Mouse (Mus musculus) liver, adult 2 months (tissue): ENCODE data around the gene Kcnb1. TPM values are rescaled to one million over a fixed set of nuclear protein-coding genes. Genes with fewer than 3 reads are reported as not detected.
A peak's percentile ranks its signal among the peaks of the same experiment; 100 is the strongest.

ENCODE experiments used
- DNase-seq: peaks from one replicate; pipeline ENCODE4 v3.0.0-alpha.2; 2011; ENCODE audit warnings: low read depth, low spot score; ENCODE audit errors: extremely low read depth
- H3K27ac ChIP-seq: fragments of 200-500 bp; replicated peaks from 2 replicates; pipeline ENCODE4 v1.5.1; 2012; ENCODE audit warnings: low read depth, mild to moderate bottlenecking, control low read depth, inconsistent platforms, low read length; ENCODE audit not compliant: insufficient read depth
- H3K27me3 ChIP-seq: fragments of 200-500 bp; 2 replicates; pipeline ENCODE4 v1.6.1; 2012; ENCODE audit warnings: mild to moderate bottlenecking, moderate library complexity, low read length, inconsistent platforms; ENCODE audit not compliant: control insufficient read depth, insufficient read depth
- H3K36me3 ChIP-seq: fragments of 200-500 bp; 2 replicates; pipeline ENCODE4 v1.6.1; 2012; ENCODE audit warnings: low read length, inconsistent platforms; ENCODE audit not compliant: control insufficient read depth, insufficient read depth
- H3K4me1 ChIP-seq: fragments of 200-500 bp; 2 replicates; pipeline ENCODE4 v1.6.1; 2011; ENCODE audit warnings: low read length; ENCODE audit not compliant: control insufficient read depth, insufficient read depth
- H3K4me3 ChIP-seq: fragments of 200-500 bp; 2 replicates; pipeline ENCODE4 v1.5.1; 2011; ENCODE audit warnings: low read depth, mild to moderate bottlenecking, control low read depth, low read length, moderate library complexity; ENCODE audit not compliant: insufficient read depth
- H3K79me2 ChIP-seq: fragments of 200-500 bp; 2 replicates; pipeline ENCODE4 v1.6.1; 2012; ENCODE audit warnings: inconsistent platforms, mild to moderate bottlenecking, low read length, moderate library complexity; ENCODE audit not compliant: control insufficient read depth, insufficient read depth
- H3K9ac ChIP-seq: fragments of 200-500 bp; 2 replicates; pipeline ENCODE4 v1.6.1; 2012; ENCODE audit warnings: low read depth, mild to moderate bottlenecking, control low read depth, inconsistent platforms, low read length
- CTCF ChIP-seq: fragments of 200-500 bp; IDR thresholded peaks from 2 replicates; pipeline ENCODE4 v1.5.1; 2011; ENCODE audit warnings: low read depth, low read length, control low read depth
- POLR2A ChIP-seq: fragments of 200-500 bp; IDR thresholded peaks from 2 replicates; pipeline ENCODE4 v1.6.1; 2011; ENCODE audit warnings: low read length, control low read depth; ENCODE audit not compliant: insufficient read depth; ENCODE audit errors: extremely low read depth
- WGBS: fragments of 180-500 bp; shearing (Covaris S2); methylation state at CpG from one replicate; pipeline ENCODE4 v1.1.7; 2018; 5-methylcytosine and 5-hydroxymethylcytosine counted together
- polyA plus RNA-seq: library from polyadenylated mRNA; depleted of rRNA; stranded (reverse); fragments of >200 nt; gene quantifications from 2 replicates; pipeline ENCODE4 v1.2.3, GENCODE M21; 2012
- total RNA-seq: library from RNA; depleted of rRNA; stranded (reverse); fragments of >200 nt; gene quantifications from 2 replicates; pipeline ENCODE4 v1.2.3, GENCODE M21; 2014

Gene Kcnb1
- total and polyA plus RNA-seq, 2 experiments = 0.32 to 0.83 TPM

GRCm38 (mm10) chr2:167060761-167061160, 129.2 kb downstream of the Kcnb1 start:
- TF ChIP-seq CTCF = no peak
- no peak for TF ChIP-seq POLR2A
- peaks cover 26% of the 10 kb centered on the region for H3K36me3 ChIP-seq

GRCm38 (mm10) chr2:167060360-167060759, 129.6 kb downstream of the Kcnb1 start:
- H3K4me1 ChIP-seq = peaks cover 20% of the 10 kb centered on the region
- H3K4me3 ChIP-seq = peak overlapping the region; percentile 56
- H3K27ac ChIP-seq = peak overlapping the region; percentile 73
- H3K9ac ChIP-seq = peak overlapping the region; percentile 64
- H3K36me3 ChIP-seq = peaks cover 23% of the 10 kb centered on the region
- DNase-seq = peak; percentile 81
- H3K27me3 ChIP-seq = no peaks in the 10 kb centered on the region
- H3K79me2 ChIP-seq = peaks cover 19% of the 10 kb centered on the region; the same call in 1 of the 2 replicates
- no peak for TF ChIP-seq CTCF
- no peak for TF ChIP-seq POLR2A
- 9% methylated on average over 3 of the region's 3 CpGs for WGBS

More at GRCm38 (mm10) chr2:167060761-167061160, 129.2 kb downstream of the Kcnb1 start:
- peak overlapping the region; percentile 56; the same call in 1 of the 2 replicates for H3K4me3 ChIP-seq
- peak overlapping the region; percentile 73 for H3K27ac ChIP-seq
- no peaks in the 10 kb centered on the region for H3K27me3 ChIP-seq
- no peak for DNase-seq
- H3K4me1 ChIP-seq = peaks cover 20% of the 10 kb centered on the region
- peak overlapping the region; percentile 64 for H3K9ac ChIP-seq
- peaks cover 19% of the 10 kb centered on the region; the same call in 1 of the 2 replicates for H3K79me2 ChIP-seq

- peak overlapping the region; percentile 64 for H3K9ac ChIP-seq
These were observed 130.0 kb downstream of the Kcnb1 start for GRCm38 (mm10) chr2:167059960-167060359.

GRCm38 (mm10) chr2:167059536-167059935, 130.4 kb downstream of the Kcnb1 start:
- peaks cover 26% of the 10 kb centered on the region for H3K36me3 ChIP-seq
- 42% methylated on average over 8 of the region's 8 CpGs for WGBS
- TF ChIP-seq POLR2A = no peak
- TF ChIP-seq CTCF = no peak
- peak overlapping the region; percentile 73 for H3K27ac ChIP-seq
- H3K9ac ChIP-seq = peak overlapping the region; percentile 64
- peaks cover 20% of the 10 kb centered on the region for H3K4me1 ChIP-seq
- peak overlapping the region; percentile 56 for H3K4me3 ChIP-seq
- no peaks in the 10 kb centered on the region for H3K27me3 ChIP-seq
- peaks cover 24% of the 10 kb centered on the region; the same call in 1 of the 2 replicates for H3K79me2 ChIP-seq
- DNase-seq = peak; percentile 30

More at GRCm38 (mm10) chr2:167059960-167060359, 130.0 kb downstream of the Kcnb1 start:
- TF ChIP-seq CTCF = no peak
- TF ChIP-seq POLR2A = no peak
- Histone ChIP-seq H3K27me3 (no peaks in the 10 kb centered on the region), H3K79me2 (peaks cover 23% of the 10 kb centered on the region; the same call in 1 of the 2 replicates), H3K36me3 (peaks cover 24% of the 10 kb centered on the region), H3K27ac (peak overlapping the region; percentile 73), H3K4me1 (peaks cover 20% of the 10 kb centered on the region), H3K4me3 (peak overlapping the region; percentile 56)
- WGBS = 22% methylated on average over 12 of the region's 12 CpGs
- peak; percentile 77 for DNase-seq

GRCm38 (mm10) chr2:167058814-167059387, 131.1 kb downstream of the Kcnb1 start:
- H3K27ac ChIP-seq = no peak overlapping the region

GRCm38 (mm10) chr2:167058201-167058600, 131.8 kb downstream of the Kcnb1 start:
- Histone ChIP-seq H3K36me3 (peaks cover 30% of the 10 kb centered on the region), H3K79me2 (peaks cover 27% of the 10 kb centered on the region; the same call in 1 of the 2 replicates), H3K4me3 (no peak overlapping the region), H3K4me1 (peaks cover 18% of the 10 kb centered on the region), H3K27ac (no peak overlapping the region), H3K9ac (no peak overlapping the region), H3K27me3 (no peaks in the 10 kb centered on the region)
- peak; percentile 34 for DNase-seq
- 51% methylated on average over 3 of the region's 3 CpGs for WGBS
- TF ChIP-seq CTCF (no peak), POLR2A (no peak)

More at GRCm38 (mm10) chr2:167058814-167059387, 131.1 kb downstream of the Kcnb1 start:
- TF ChIP-seq CTCF (no peak), POLR2A (no peak)
- no peak for DNase-seq
- Histone ChIP-seq H3K36me3 (peaks cover 26% of the 10 kb centered on the region), H3K4me3 (no peak overlapping the region), H3K4me1 (peaks cover 20% of the 10 kb centered on the region), H3K79me2 (peaks cover 24% of the 10 kb centered on the region; the same call in 1 of the 2 replicates), H3K9ac (no peak overlapping the region), H3K27me3 (no peaks in the 10 kb centered on the region)
- WGBS = 51% methylated on average over 3 of the region's 3 CpGs
